Mouse (Mus musculus): ENCODE measurements around the gene Osmr.

- TF ChIP-seq POLR2A (IDR thresholded peaks at IDR 0.05; ENCODE audit: borderline replicate concordance, low read depth, low read length) (no peak), CTCF (IDR thresholded peaks at IDR 0.05; ENCODE audit: low read depth, low read length) (no peak)
Observed at GRCm38 (mm10) chr15:6901982-6902639, 27.3 kb upstream of the Osmr start.

All from bone marrow macrophage, adult 2 months (primary cell).